Mouse (Mus musculus): ENCODE data around the gene Lta. TPM values are rescaled to one million over a fixed set of nuclear protein-coding genes. Genes with fewer than 3 reads are reported as not detected.

Lta gene
- polyA plus RNA-seq, 1 experiment from 2014 or later, result not detected

- Histone ChIP-seq H3K36me3 (ENCODE audit: control insufficient read depth, insufficient read depth, low read length) (peaks cover 96% of the 10 kb centered on the region), H3K4me2 (no peak overlapping the region), H3K4me1 (ENCODE audit: control insufficient read depth, insufficient read depth, low read length) (0 out of 2 replicates have a peak, but pooled peaks cover under 1% of the 10 kb centered on the region), H3K9me3 (replicated peaks; ENCODE audit: control insufficient read depth, low read length) (no peaks in the 10 kb centered on the region), H3K4me3 (ENCODE audit: low read depth, low read length) (no peak overlapping the region), H3K27ac (ENCODE audit: low read depth, low read length) (no peak overlapping the region), H3K27me3 (ENCODE audit: control insufficient read depth, insufficient read depth, low read length) (no peaks in the 10 kb centered on the region), H3K9ac (ENCODE audit: low read depth, low read length) (no peak overlapping the region)
- 89% methylated on average over 33 of the region's 33 CpGs for WGBS (ENCODE audit: insufficient replicate concordance)
- ATAC-seq (replicated peaks; ENCODE audit: insufficient number of reproducible peaks, low FRiP score, low TSS enrichment), result no peak
Measured at GRCm38 (mm10) chr17:35156461-35157200, 48.5 kb downstream of the Lta start.

- Histone ChIP-seq H3K27me3 (ENCODE audit: control insufficient read depth, insufficient read depth, low read length) (no peaks in the 10 kb centered on the region), H3K27ac (ENCODE audit: low read depth, low read length) (no peak overlapping the region), H3K4me2 (no peak overlapping the region), H3K9me3 (replicated peaks; ENCODE audit: control insufficient read depth, low read length) (no peaks in the 10 kb centered on the region), H3K4me3 (ENCODE audit: low read depth, low read length) (no peak overlapping the region), H3K36me3 (ENCODE audit: control insufficient read depth, insufficient read depth, low read length) (peaks cover 91% of the 10 kb centered on the region), H3K9ac (ENCODE audit: low read depth, low read length) (no peak overlapping the region), H3K4me1 (ENCODE audit: control insufficient read depth, insufficient read depth, low read length) (no peaks in the 10 kb centered on the region)
- 87% methylated on average over 12 of the region's 12 CpGs for WGBS (ENCODE audit: insufficient replicate concordance)
- ATAC-seq (replicated peaks; ENCODE audit: insufficient number of reproducible peaks, low FRiP score, low TSS enrichment), result no peak
Measured at GRCm38 (mm10) chr17:35155451-35155850, 49.7 kb downstream of the Lta start.

- no peak overlapping the region for H3K4me2 ChIP-seq
- H3K9me3 ChIP-seq (replicated peaks; ENCODE audit: control insufficient read depth, low read length), result no peaks in the 10 kb centered on the region
- H3K36me3 ChIP-seq (ENCODE audit: control insufficient read depth, insufficient read depth, low read length), result peaks cover 93% of the 10 kb centered on the region
- WGBS (ENCODE audit: insufficient replicate concordance), result 89% methylated on average over 7 of the region's 7 CpGs
- H3K27me3 ChIP-seq (ENCODE audit: control insufficient read depth, insufficient read depth, low read length), result no peaks in the 10 kb centered on the region
- H3K27ac ChIP-seq (ENCODE audit: low read depth, low read length), result no peak overlapping the region
- H3K4me3 ChIP-seq (ENCODE audit: low read depth, low read length), result no peak overlapping the region
- no peak for ATAC-seq (replicated peaks; ENCODE audit: insufficient number of reproducible peaks, low FRiP score, low TSS enrichment)
- H3K9ac ChIP-seq (ENCODE audit: low read depth, low read length), result peak overlapping the region; percentile 34; the same call in 1 of the 2 replicates
- no peaks in the 10 kb centered on the region for H3K4me1 ChIP-seq (ENCODE audit: control insufficient read depth, insufficient read depth, low read length)
Measured at GRCm38 (mm10) chr17:35154616-35155015, 50.5 kb downstream of the Lta start.

GRCm38 (mm10) chr17:35153931-35154330, 51.2 kb downstream of the Lta start:
- Histone ChIP-seq H3K36me3 (ENCODE audit: control insufficient read depth, insufficient read depth, low read length) (peaks cover 93% of the 10 kb centered on the region), H3K27me3 (ENCODE audit: control insufficient read depth, insufficient read depth, low read length) (no peaks in the 10 kb centered on the region), H3K4me2 (no peak overlapping the region), H3K4me1 (ENCODE audit: control insufficient read depth, insufficient read depth, low read length) (no peaks in the 10 kb centered on the region), H3K9me3 (replicated peaks; ENCODE audit: control insufficient read depth, low read length) (no peaks in the 10 kb centered on the region), H3K9ac (ENCODE audit: low read depth, low read length) (no peak overlapping the region), H3K27ac (ENCODE audit: low read depth, low read length) (no peak overlapping the region), H3K4me3 (ENCODE audit: low read depth, low read length) (no peak overlapping the region)
- ATAC-seq (replicated peaks; ENCODE audit: insufficient number of reproducible peaks, low FRiP score, low TSS enrichment), result no peak
- 87% methylated on average over 4 of the region's 4 CpGs for WGBS (ENCODE audit: insufficient replicate concordance)

Small RNA genes lying within 50 kb of the gene (microRNA-seq; reads per million reads assigned to microRNA genes)
- gene Mir6973a (ENCODE audit: borderline number of aligned reads), result not detected
- not detected for gene Mir6974 (ENCODE audit: borderline number of aligned reads)
- 1.8 reads per million, percentile 23 among the genes with 10 or more reads in this experiment for gene Mir6975 (ENCODE audit: borderline number of aligned reads)
- gene Mir8094 (ENCODE audit: borderline number of aligned reads), result 0.81 reads per million, percentile 9 among the genes with 10 or more reads in this experiment

Other genes with a start within 250 kb of the Lta start
- gene Hspa1b, start 246.1 kb downstream of the Lta start, polyA plus RNA-seq (2014; fragmentation: Nextera tagmentation; extraction: Ambion mirVana), result 0.48 and 0.50 TPM in 2 replicates
- gene Gm20481, start 235.4 kb downstream of the Lta start, polyA plus RNA-seq (2014; fragmentation: Nextera tagmentation; extraction: Ambion mirVana), result not detected in 2 replicates
- gene Hspa1a, start 233.2 kb downstream of the Lta start, polyA plus RNA-seq (2014; fragmentation: Nextera tagmentation; extraction: Ambion mirVana), result 1.9 and 2.5 TPM in 2 replicates
- gene Hspa1l, start 232.6 kb downstream of the Lta start, polyA plus RNA-seq (2014; fragmentation: Nextera tagmentation; extraction: Ambion mirVana), result 1.7 and 4.0 TPM in 2 replicates
- 162 and 169 TPM in 2 replicates for gene Lsm2, start 223.5 kb downstream of the Lta start, polyA plus RNA-seq (2014; fragmentation: Nextera tagmentation; extraction: Ambion mirVana)
- gene Vars, start 204.4 kb downstream of the Lta start, polyA plus RNA-seq (2014; fragmentation: Nextera tagmentation; extraction: Ambion mirVana), result 55.7 and 59.7 TPM in 2 replicates
- 0.20 and 0.27 TPM in 2 replicates for gene Vwa7, start 188.8 kb downstream of the Lta start, polyA plus RNA-seq (2014; fragmentation: Nextera tagmentation; extraction: Ambion mirVana)
- gene Sapcd1, start 177.3 kb downstream of the Lta start, polyA plus RNA-seq (2014; fragmentation: Nextera tagmentation; extraction: Ambion mirVana), result 1.8 and 2.1 TPM in 2 replicates
- gene Msh5, start 158.6 kb downstream of the Lta start, polyA plus RNA-seq (2014; fragmentation: Nextera tagmentation; extraction: Ambion mirVana), result 4.4 and 4.6 TPM in 2 replicates
- gene Clic1, start 155.4 kb downstream of the Lta start, polyA plus RNA-seq (2014; fragmentation: Nextera tagmentation; extraction: Ambion mirVana), result 86.4 and 228 TPM in 2 replicates
- 213 and 217 TPM in 2 replicates for gene Ddah2, start 146.3 kb downstream of the Lta start, polyA plus RNA-seq (2014; fragmentation: Nextera tagmentation; extraction: Ambion mirVana)
- gene Ly6g6c, start 140.0 kb downstream of the Lta start, polyA plus RNA-seq (2014; fragmentation: Nextera tagmentation; extraction: Ambion mirVana), result not detected in 2 replicates
- gene Mpig6b, start 139.2 kb downstream of the Lta start, polyA plus RNA-seq (2014; fragmentation: Nextera tagmentation; extraction: Ambion mirVana), result 1.4 and 1.8 TPM in 2 replicates
- 0.42 TPM in 1 of 2 replicates, not detected in the other for gene Ly6g6e, start 128.4 kb downstream of the Lta start, polyA plus RNA-seq (2014; fragmentation: Nextera tagmentation; extraction: Ambion mirVana)
- gene Ly6g6d, start 127.3 kb downstream of the Lta start, polyA plus RNA-seq (2014; fragmentation: Nextera tagmentation; extraction: Ambion mirVana), result 2.0 and 2.2 TPM in 2 replicates
- 1.8 TPM in 2 replicates for gene Ly6g6f, start 119.7 kb downstream of the Lta start, polyA plus RNA-seq (2014; fragmentation: Nextera tagmentation; extraction: Ambion mirVana)
- gene Abhd16a, start 116.1 kb downstream of the Lta start, polyA plus RNA-seq (2014; fragmentation: Nextera tagmentation; extraction: Ambion mirVana), result 47.4 and 51.2 TPM in 2 replicates
- gene Ly6g5c, start 97.1 kb downstream of the Lta start, polyA plus RNA-seq (2014; fragmentation: Nextera tagmentation; extraction: Ambion mirVana), result not detected in 2 replicates
- 0.36 and 0.56 TPM in 2 replicates for gene Ly6g5b, start 89.9 kb downstream of the Lta start, polyA plus RNA-seq (2014; fragmentation: Nextera tagmentation; extraction: Ambion mirVana)
- gene Gpank1, start 83.9 kb downstream of the Lta start, polyA plus RNA-seq (2014; fragmentation: Nextera tagmentation; extraction: Ambion mirVana), result 15.7 and 17.2 TPM in 2 replicates
- 221 and 222 TPM in 2 replicates for gene Csnk2b, start 83.3 kb downstream of the Lta start, polyA plus RNA-seq (2014; fragmentation: Nextera tagmentation; extraction: Ambion mirVana)
- 8.4 and 10.8 TPM in 2 replicates for gene D17H6S53E, start 79.0 kb downstream of the Lta start, polyA plus RNA-seq (2014; fragmentation: Nextera tagmentation; extraction: Ambion mirVana)
- gene Apom, start 73.3 kb downstream of the Lta start, polyA plus RNA-seq (2014; fragmentation: Nextera tagmentation; extraction: Ambion mirVana), result 2.3 and 12.9 TPM in 2 replicates
- 72.5 and 77.4 TPM in 2 replicates for gene Bag6, start 70.2 kb downstream of the Lta start, polyA plus RNA-seq (2014; fragmentation: Nextera tagmentation; extraction: Ambion mirVana)
- 128 and 163 TPM in 2 replicates for gene Prrc2a, start 40.5 kb downstream of the Lta start, polyA plus RNA-seq (2014; fragmentation: Nextera tagmentation; extraction: Ambion mirVana)
- gene Aif1, start 29.3 kb downstream of the Lta start, polyA plus RNA-seq (2014; fragmentation: Nextera tagmentation; extraction: Ambion mirVana), result 2.7 and 4.2 TPM in 2 replicates
- gene Lst1, start 16.9 kb downstream of the Lta start, polyA plus RNA-seq (2014; fragmentation: Nextera tagmentation; extraction: Ambion mirVana), result 4.9 and 5.0 TPM in 2 replicates
- 0.42 TPM in 1 of 2 replicates, not detected in the other for gene Ltb, start 10.9 kb downstream of the Lta start, polyA plus RNA-seq (2014; fragmentation: Nextera tagmentation; extraction: Ambion mirVana)
- not detected in 2 replicates for gene Tnf, start 3.3 kb downstream of the Lta start, polyA plus RNA-seq (2014; fragmentation: Nextera tagmentation; extraction: Ambion mirVana)
- 0.44 TPM in 1 of 2 replicates, not detected in the other for gene Gm16181, start 15.5 kb upstream of the Lta start, polyA plus RNA-seq (2014; fragmentation: Nextera tagmentation; extraction: Ambion mirVana)
- gene Atp6v1g2, start 28.3 kb upstream of the Lta start, polyA plus RNA-seq (2014; fragmentation: Nextera tagmentation; extraction: Ambion mirVana), result 9.3 and 10.1 TPM in 2 replicates
- gene Nfkbil1, start 30.4 kb upstream of the Lta start, polyA plus RNA-seq (2014; fragmentation: Nextera tagmentation; extraction: Ambion mirVana), result 2.3 and 4.9 TPM in 2 replicates
- gene Ddx39b, start 36.4 kb upstream of the Lta start, polyA plus RNA-seq (2014; fragmentation: Nextera tagmentation; extraction: Ambion mirVana), result 317 and 318 TPM in 2 replicates
- 21.0 and 29.1 TPM in 2 replicates for gene H2-D1, start 57.4 kb upstream of the Lta start, polyA plus RNA-seq (2014; fragmentation: Nextera tagmentation; extraction: Ambion mirVana)
- 0.18 and 0.53 TPM in 2 replicates for gene H2-Q1, start 115.1 kb upstream of the Lta start, polyA plus RNA-seq (2014; fragmentation: Nextera tagmentation; extraction: Ambion mirVana)
- gene H2-Q2, start 136.9 kb upstream of the Lta start, polyA plus RNA-seq (2014; fragmentation: Nextera tagmentation; extraction: Ambion mirVana), result 9.0 and 10.1 TPM in 2 replicates
- 1.8 and 2.7 TPM in 2 replicates for gene H2-Q4, start 174.3 kb upstream of the Lta start, polyA plus RNA-seq (2014; fragmentation: Nextera tagmentation; extraction: Ambion mirVana)
- 0.38 and 0.39 TPM in 2 replicates for gene H2-Q6, start 219.5 kb upstream of the Lta start, polyA plus RNA-seq (2014; fragmentation: Nextera tagmentation; extraction: Ambion mirVana)
- 0.84 and 2.6 TPM in 2 replicates for gene H2-Q7, start 233.8 kb upstream of the Lta start, polyA plus RNA-seq (2014; fragmentation: Nextera tagmentation; extraction: Ambion mirVana)

Data from heart, embryonic 11.5 days (tissue).